Mouse (Mus musculus) lung, postnatal 25 days (tissue): Measurements from ENCODE around the gene U2af1l4.

Source experiments
- DNase-seq: peaks from one replicate; pipeline ENCODE4 v3.0.0; 2022; ENCODE audit warnings: low spot score

U2af1l4 gene

GRCm38 (mm10) chr7:30613529-30614112 is 50.5 kb downstream of the U2af1l4 start:
- peak; percentile 66 for DNase-seq

GRCm38 (mm10) chr7:30614454-30614853 is 51.4 kb downstream of the U2af1l4 start:
- no peak for DNase-seq
